Mouse (Mus musculus): ENCODE data around the gene Slc33a1. TPM values are rescaled to one million over a fixed set of nuclear protein-coding genes. Genes with fewer than 3 reads are reported as not detected.

Slc33a1 gene
- 31.6 and 36.7 TPM in 2 replicates for polyA plus RNA-seq (2015; fragmentation: Nextera tagmentation; extraction: Ambion mirVana)

DNA sequence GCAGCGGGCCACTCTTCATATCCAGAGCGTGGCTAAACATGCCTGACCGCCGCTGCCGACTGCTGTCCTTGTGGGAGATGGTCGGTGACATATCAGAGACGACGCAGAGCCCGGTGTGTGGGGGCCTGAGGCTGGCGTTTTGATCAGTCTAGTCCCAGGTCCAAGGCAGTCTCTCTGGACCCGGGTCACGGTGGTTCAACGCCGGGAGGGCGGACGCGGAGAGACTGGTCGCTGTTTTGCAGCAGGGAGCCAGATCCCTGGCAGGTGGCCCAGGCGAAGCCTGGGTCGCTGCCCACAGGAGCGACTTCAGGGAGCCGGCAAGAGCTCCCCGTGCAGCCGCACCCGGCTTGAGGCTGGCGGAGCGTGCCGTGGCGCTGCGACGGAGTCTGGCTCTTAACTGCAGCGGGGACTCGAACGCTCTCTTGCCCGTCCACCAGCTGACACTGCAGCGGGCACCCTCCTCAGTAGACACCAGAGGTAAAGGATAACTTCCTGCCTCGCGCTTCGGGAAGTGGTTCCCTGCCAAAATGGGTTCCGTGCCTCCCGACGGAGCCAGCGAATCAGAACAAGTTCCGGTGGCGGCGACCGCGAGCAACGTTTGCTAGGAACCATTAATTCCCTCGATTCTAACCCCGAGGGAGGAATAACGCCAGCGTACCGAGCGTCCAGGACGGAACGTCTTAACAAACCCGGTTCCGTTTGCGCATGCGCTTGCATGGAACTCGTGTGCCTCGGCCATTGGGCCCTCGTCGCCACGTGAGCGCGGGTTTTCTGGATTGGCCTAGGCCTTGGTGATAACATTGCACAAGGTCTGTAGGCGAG, at the start of gene Slc33a1:
Gene Slc33a1, minus strand, starts transcription at position 669 of the 822 bp plus-strand sequence.
- peak; percentile 97 for ATAC-seq (ENCODE audit: low FRiP score, low TSS enrichment)
- peaks cover 12% of the 10 kb centered on the region for H3K4me1 ChIP-seq (ENCODE audit: insufficient read depth, low read length)
- peak within 1 kb of the TSS; percentile 70 for H3K4me2 ChIP-seq (replicated peaks; ENCODE audit: low read depth, low read length)
- no peaks in the 10 kb centered on the region for H3K9me3 ChIP-seq (ENCODE audit: low read length)
- peaks cover 5% of the 10 kb centered on the region; the same call in 1 of the 2 replicates for H3K27me3 ChIP-seq (ENCODE audit: insufficient read depth, low read length)
- H3K9ac ChIP-seq (replicated peaks; ENCODE audit: low read length), result peak within 1 kb of the TSS; percentile 84
- under 1% methylated on average over 69 of the region's 69 CpGs for WGBS
- peak within 1 kb of the TSS; percentile 71 for H3K4me3 ChIP-seq (ENCODE audit: low read length)
- H3K27ac ChIP-seq (ENCODE audit: low read length), result peak within 1 kb of the TSS; percentile 81
- no peaks in the 10 kb centered on the region for H3K36me3 ChIP-seq (ENCODE audit: insufficient read depth, low read length)

DNA sequence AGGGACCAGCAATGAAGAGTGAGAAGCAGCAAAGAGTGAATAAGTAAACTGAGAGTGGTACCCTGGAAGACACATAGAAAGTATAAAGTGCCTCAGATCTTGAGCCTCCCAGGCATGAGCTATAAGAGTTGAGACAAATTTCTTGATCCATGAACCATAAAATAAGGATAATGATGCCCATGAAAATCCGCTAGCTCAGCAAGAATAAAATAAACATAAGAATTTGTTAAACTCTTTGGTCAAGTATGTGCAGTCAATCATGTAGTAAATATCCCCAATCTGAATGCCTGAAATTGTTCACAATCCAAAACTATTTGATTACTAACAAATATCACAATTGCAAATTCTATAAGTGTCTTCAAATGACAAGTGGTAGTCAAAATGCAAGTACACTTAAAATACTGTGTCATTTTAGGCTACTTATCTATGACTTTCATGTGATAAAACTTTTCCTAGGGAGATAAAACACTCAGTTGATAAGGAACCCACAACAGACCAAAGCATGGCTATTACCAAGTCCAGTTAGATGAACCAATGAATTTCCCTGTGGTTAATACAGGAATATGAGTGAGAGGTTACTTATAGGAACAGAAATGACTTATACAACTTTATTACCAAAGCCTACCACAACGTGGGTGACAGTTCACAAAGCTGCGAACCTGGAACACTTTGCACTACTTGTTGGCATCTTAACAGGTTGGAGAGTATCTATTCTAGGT, 24.3 kb upstream of the Slc33a1 start:
- H3K27me3 ChIP-seq (ENCODE audit: insufficient read depth, low read length), result no peaks in the 10 kb centered on the region
- peaks cover 49% of the 10 kb centered on the region for H3K36me3 ChIP-seq (ENCODE audit: insufficient read depth, low read length)
- no peak for ATAC-seq (ENCODE audit: low FRiP score, low TSS enrichment)
- no peak overlapping the region for H3K27ac ChIP-seq (ENCODE audit: low read length)
- H3K4me1 ChIP-seq (ENCODE audit: insufficient read depth, low read length), result no peaks in the 10 kb centered on the region
- no peak overlapping the region for H3K4me3 ChIP-seq (ENCODE audit: low read length)
- H3K9me3 ChIP-seq (ENCODE audit: low read length), result no peaks in the 10 kb centered on the region
- no peak overlapping the region for H3K4me2 ChIP-seq (replicated peaks; ENCODE audit: low read depth, low read length)
- WGBS, result 89% methylated on average over 3 of the region's 3 CpGs
- no peak overlapping the region for H3K9ac ChIP-seq (replicated peaks; ENCODE audit: low read length)

DNA sequence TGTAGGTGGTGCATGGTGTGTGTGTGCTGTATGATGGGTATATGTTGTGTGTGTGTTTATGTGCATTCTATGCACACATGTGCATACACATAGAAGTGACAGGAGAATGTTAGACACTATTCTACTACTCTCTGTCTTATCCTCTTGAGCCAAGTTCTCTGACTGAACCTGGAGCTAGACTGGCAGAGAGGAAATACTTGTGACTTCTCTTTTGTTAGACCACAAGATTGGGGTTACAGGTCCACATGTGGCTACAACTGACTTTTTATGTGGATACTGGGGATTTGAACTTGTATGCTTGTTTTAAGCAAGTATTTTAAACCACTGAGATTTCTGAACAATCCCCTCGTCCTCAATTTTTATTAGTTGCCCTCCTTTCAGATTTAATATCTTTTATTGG, 22.1 kb upstream of the Slc33a1 start:
- WGBS, result 79% methylated on average over 1 of the region's 1 CpGs
- no peaks in the 10 kb centered on the region for H3K9me3 ChIP-seq (ENCODE audit: low read length)
- peaks cover 47% of the 10 kb centered on the region for H3K36me3 ChIP-seq (ENCODE audit: insufficient read depth, low read length)
- no peaks in the 10 kb centered on the region for H3K27me3 ChIP-seq (ENCODE audit: insufficient read depth, low read length)
- no peak overlapping the region for H3K4me2 ChIP-seq (replicated peaks; ENCODE audit: low read depth, low read length)
- no peak overlapping the region for H3K4me3 ChIP-seq (ENCODE audit: low read length)
- no peaks in the 10 kb centered on the region for H3K4me1 ChIP-seq (ENCODE audit: insufficient read depth, low read length)
- H3K9ac ChIP-seq (replicated peaks; ENCODE audit: low read length), result no peak overlapping the region
- H3K27ac ChIP-seq (ENCODE audit: low read length), result no peak overlapping the region
- no peak for ATAC-seq (ENCODE audit: low FRiP score, low TSS enrichment)

DNA sequence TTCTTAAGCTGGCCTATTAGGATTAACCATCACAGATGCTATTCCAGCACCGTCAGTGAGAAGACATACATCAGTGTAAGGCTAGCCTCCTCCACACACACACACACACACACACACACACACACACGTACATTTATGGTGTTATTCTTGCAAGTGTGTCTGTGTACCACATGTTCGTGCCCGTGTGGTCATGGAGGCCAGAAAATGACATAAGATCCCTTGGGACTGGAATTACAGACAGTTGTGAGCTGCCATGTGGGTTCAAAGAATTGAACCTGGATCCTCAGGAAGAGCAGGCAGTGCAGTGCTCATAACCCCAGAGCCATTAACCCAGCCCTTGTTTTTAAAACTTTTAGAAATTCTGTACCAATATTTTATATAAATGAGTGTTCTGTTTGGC, 13.3 kb upstream of the Slc33a1 start:
- Histone ChIP-seq H3K4me1 (ENCODE audit: insufficient read depth, low read length) (peaks cover 22% of the 10 kb centered on the region), H3K4me2 (replicated peaks; ENCODE audit: low read depth, low read length) (peak overlapping the region; percentile 76; the same call in 1 of the 2 replicates), H3K27ac (ENCODE audit: low read length) (no peak overlapping the region), H3K4me3 (ENCODE audit: low read length) (peak overlapping the region; percentile 97; the same call in 1 of the 2 replicates), H3K9ac (replicated peaks; ENCODE audit: low read length) (no peak overlapping the region), H3K27me3 (ENCODE audit: insufficient read depth, low read length) (no peaks in the 10 kb centered on the region), H3K36me3 (ENCODE audit: insufficient read depth, low read length) (peaks cover 14% of the 10 kb centered on the region), H3K9me3 (ENCODE audit: low read length) (no peaks in the 10 kb centered on the region)
- 59% methylated on average over 4 of the region's 4 CpGs for WGBS
- ATAC-seq (ENCODE audit: low FRiP score, low TSS enrichment), result no peak

DNA sequence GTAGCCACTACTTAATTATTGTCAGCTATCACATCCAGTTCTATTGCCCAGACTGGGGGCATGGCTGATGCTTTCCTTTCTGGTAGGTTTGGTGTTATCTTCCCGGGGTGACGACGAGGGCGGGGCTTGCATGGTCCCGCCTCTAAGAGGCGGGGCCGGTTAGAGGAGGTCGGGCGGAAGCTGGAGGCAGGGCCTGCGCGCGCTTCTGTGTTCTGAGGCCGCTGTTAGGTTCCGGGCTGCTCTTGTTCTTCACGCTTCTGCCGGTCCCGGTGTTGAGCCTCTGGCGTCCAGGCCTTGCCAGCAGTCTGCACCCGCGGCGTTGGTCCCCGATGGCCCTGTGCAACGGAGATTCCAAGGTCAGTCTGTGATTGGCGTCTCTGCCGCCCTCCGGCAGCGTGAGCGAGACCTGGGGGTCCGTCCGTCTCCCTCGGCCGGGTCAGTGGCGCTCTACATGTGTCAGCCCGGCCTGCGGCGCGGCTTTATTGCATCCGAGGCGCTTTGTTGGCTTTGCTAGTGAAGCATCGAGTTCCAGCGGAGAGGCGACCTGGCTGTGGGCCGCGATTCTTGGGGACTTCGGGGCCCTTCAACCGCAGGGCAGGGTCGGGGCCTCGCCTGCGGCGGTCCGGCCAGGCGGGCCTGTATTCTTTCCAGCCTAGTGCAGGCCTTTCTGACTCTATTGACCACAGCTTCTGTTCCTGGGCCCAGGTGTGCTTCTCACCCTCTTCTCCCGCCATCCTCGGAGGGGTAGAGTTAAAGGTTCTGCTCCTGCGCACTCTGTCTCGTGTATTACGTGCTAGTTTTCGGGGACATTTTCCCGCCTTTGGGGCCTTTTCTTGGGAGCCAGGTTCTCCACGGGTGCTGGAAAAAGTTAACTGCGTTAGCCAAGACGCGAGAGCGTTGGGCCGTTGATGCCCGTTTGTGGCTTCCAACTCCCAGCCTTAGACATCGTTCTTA, 11.7 kb upstream of the Slc33a1 start, which contains the start of gene Gmps:
Gene Gmps, plus strand, starts transcription at position 152 of the 954 bp plus-strand sequence.
- Histone ChIP-seq H3K9ac (replicated peaks; ENCODE audit: low read length) (peak within 1 kb of the TSS; percentile 90), H3K27me3 (ENCODE audit: insufficient read depth, low read length) (no peaks in the 10 kb centered on the region), H3K4me1 (ENCODE audit: insufficient read depth, low read length) (peaks cover 22% of the 10 kb centered on the region), H3K4me2 (replicated peaks; ENCODE audit: low read depth, low read length) (peak within 1 kb of the TSS; percentile 76), H3K36me3 (ENCODE audit: insufficient read depth, low read length) (peaks cover 4% of the 10 kb centered on the region), H3K27ac (ENCODE audit: low read length) (peak within 1 kb of the TSS; percentile 94), H3K4me3 (ENCODE audit: low read length) (peak within 1 kb of the TSS; percentile 97), H3K9me3 (ENCODE audit: low read length) (no peaks in the 10 kb centered on the region)
- peak; percentile 99 for ATAC-seq (ENCODE audit: low FRiP score, low TSS enrichment)
- under 1% methylated on average over 67 of the region's 67 CpGs for WGBS

DNA sequence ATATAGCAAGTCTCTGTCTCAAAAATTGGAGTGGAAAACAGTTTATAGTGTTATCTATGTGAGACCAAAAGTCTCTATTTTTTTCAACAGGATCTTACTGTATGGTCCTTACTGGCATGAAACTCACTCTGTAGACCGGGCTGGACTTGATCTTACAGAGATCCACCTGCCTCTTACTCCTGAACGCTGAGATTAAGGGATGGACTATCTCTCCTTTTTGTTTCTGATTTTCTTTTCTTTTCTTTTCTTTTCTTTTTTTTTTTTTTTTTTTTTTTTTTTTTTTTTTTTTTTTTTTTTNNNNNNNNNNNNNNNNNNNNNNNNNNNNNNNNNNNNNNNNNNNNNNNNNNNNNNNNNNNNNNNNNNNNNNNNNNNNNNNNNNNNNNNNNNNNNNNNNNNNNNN, 1.4 kb upstream of the Slc33a1 start:
- 81% methylated on average over 2 of the region's 2 CpGs for WGBS
- Histone ChIP-seq H3K27me3 (ENCODE audit: insufficient read depth, low read length) (peaks cover 5% of the 10 kb centered on the region; the same call in 1 of the 2 replicates), H3K27ac (ENCODE audit: low read length) (no peak overlapping the region), H3K4me3 (ENCODE audit: low read length) (no peak overlapping the region), H3K4me2 (replicated peaks; ENCODE audit: low read depth, low read length) (no peak overlapping the region), H3K4me1 (ENCODE audit: insufficient read depth, low read length) (peaks cover 12% of the 10 kb centered on the region), H3K36me3 (ENCODE audit: insufficient read depth, low read length) (no peaks in the 10 kb centered on the region), H3K9me3 (ENCODE audit: low read length) (no peaks in the 10 kb centered on the region), H3K9ac (replicated peaks; ENCODE audit: low read length) (no peak overlapping the region)
- ATAC-seq (ENCODE audit: low FRiP score, low TSS enrichment), result no peak

DNA sequence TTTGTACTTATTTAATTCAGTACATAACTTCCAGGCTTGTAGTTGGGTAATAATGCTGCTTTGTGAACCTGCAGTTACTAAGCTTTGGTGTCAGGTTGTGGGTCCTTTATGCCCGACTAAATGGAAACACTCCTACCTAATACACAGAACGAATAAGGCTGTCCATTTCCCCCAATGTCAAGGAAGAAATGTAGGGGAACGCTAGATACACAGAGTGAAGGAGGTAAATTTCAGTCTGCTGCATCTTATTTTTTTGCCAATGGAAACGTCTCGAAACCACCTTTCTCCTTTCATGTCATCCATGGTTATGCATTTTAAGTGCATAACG, 318 bp upstream of the Slc33a1 start:
- Histone ChIP-seq H3K36me3 (ENCODE audit: insufficient read depth, low read length) (no peaks in the 10 kb centered on the region), H3K4me1 (ENCODE audit: insufficient read depth, low read length) (peaks cover 12% of the 10 kb centered on the region), H3K27ac (ENCODE audit: low read length) (0 out of 2 replicates have a peak overlapping the region, but pooled peaks have one; percentile 50), H3K4me3 (ENCODE audit: low read length) (peak overlapping the region; percentile 71), H3K9ac (replicated peaks; ENCODE audit: low read length) (peak overlapping the region; percentile 27; the same call in 1 of the 2 replicates), H3K27me3 (ENCODE audit: insufficient read depth, low read length) (peaks cover 5% of the 10 kb centered on the region; the same call in 1 of the 2 replicates), H3K4me2 (replicated peaks; ENCODE audit: low read depth, low read length) (peak overlapping the region; percentile 70), H3K9me3 (ENCODE audit: low read length) (no peaks in the 10 kb centered on the region)
- WGBS, result 84% methylated on average over 6 of the region's 6 CpGs
- ATAC-seq (ENCODE audit: low FRiP score, low TSS enrichment), result no peak

DNA sequence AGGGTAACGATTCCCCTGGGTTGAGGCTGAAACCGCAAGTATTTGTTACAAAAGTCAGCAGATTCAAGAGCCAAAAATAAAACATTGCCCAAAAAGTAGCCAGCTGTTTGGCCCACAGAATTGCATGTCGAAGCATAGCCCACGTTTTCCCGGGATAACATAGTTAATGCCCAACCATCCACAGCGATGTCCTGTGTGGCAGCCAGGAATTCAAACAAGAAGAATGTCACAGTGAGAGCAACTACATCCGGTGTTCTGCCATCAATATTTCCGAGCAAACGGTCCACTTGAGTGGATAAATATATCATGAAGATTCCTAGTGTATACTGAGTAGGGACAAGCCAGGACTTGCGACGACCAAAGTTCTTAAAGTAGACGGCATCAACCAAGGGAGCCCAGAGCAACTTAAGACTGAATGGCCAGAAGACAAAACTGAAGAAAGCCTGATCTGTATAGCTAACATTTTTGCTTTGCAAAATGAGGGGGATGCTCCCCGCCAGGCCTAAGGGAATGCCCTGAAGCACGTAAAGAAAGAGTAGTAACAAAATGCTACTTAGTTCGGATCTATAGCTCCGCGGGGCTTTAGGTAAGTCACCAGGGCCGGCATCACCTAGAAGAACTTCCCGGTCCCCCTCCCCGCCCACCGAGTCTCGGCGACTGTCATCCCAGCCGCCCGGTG, 1.0 kb downstream of the Slc33a1 start:
- no peak for ATAC-seq (ENCODE audit: low FRiP score, low TSS enrichment)

DNA sequence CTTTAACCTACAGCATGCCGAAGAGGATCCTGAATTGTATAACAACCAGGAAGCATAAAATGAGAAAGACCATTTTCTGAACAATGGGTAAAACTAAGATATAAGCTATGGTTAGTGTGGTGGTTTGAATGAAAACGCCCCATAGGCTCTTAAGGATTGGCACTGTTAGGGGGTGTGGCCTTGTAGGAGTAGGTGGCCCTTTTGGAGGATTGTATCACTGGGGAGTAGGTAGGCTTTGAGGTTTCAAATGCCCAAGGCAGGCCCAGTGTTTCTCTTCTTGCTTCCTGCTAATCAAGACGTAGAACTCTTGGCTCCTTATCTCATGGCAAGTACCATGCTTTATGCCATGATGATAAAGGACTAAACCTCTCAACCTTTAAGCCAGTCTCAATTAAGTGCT, 14.7 kb downstream of the Slc33a1 start:
- Histone ChIP-seq H3K27ac (ENCODE audit: low read length) (no peak overlapping the region), H3K9ac (replicated peaks; ENCODE audit: low read length) (no peak overlapping the region), H3K36me3 (ENCODE audit: insufficient read depth, low read length) (peaks cover 11% of the 10 kb centered on the region), H3K9me3 (ENCODE audit: low read length) (no peaks in the 10 kb centered on the region), H3K4me2 (replicated peaks; ENCODE audit: low read depth, low read length) (no peak overlapping the region), H3K27me3 (ENCODE audit: insufficient read depth, low read length) (no peaks in the 10 kb centered on the region), H3K4me3 (ENCODE audit: low read length) (no peak overlapping the region), H3K4me1 (ENCODE audit: insufficient read depth, low read length) (no peaks in the 10 kb centered on the region)
- no peak for ATAC-seq (ENCODE audit: low FRiP score, low TSS enrichment)
- 86% methylated on average over 3 of the region's 3 CpGs for WGBS

More for the DNA sequence above, 1.0 kb downstream of the Slc33a1 start:
- peak overlapping the region; percentile 81 for H3K27ac ChIP-seq (ENCODE audit: low read length)
- 5% methylated on average over 25 of the region's 25 CpGs for WGBS
- H3K4me3 ChIP-seq (ENCODE audit: low read length), result peak overlapping the region; percentile 71
- H3K4me1 ChIP-seq (ENCODE audit: insufficient read depth, low read length), result peaks cover 12% of the 10 kb centered on the region
- H3K4me2 ChIP-seq (replicated peaks; ENCODE audit: low read depth, low read length), result peak overlapping the region; percentile 70
- H3K9me3 ChIP-seq (ENCODE audit: low read length), result no peaks in the 10 kb centered on the region
- H3K9ac ChIP-seq (replicated peaks; ENCODE audit: low read length), result peak overlapping the region; percentile 84
- no peaks in the 10 kb centered on the region for H3K36me3 ChIP-seq (ENCODE audit: insufficient read depth, low read length)
- peaks cover 5% of the 10 kb centered on the region; the same call in 1 of the 2 replicates for H3K27me3 ChIP-seq (ENCODE audit: insufficient read depth, low read length)
